Mouse (Mus musculus): Measurements from ENCODE around the gene Lhpp. TPM values are rescaled to one million over a fixed set of nuclear protein-coding genes. Genes with fewer than 3 reads are reported as not detected.

Gene Lhpp
- polyA plus RNA-seq, 1 experiment from 2014 or later = 26.4 TPM

DNA sequence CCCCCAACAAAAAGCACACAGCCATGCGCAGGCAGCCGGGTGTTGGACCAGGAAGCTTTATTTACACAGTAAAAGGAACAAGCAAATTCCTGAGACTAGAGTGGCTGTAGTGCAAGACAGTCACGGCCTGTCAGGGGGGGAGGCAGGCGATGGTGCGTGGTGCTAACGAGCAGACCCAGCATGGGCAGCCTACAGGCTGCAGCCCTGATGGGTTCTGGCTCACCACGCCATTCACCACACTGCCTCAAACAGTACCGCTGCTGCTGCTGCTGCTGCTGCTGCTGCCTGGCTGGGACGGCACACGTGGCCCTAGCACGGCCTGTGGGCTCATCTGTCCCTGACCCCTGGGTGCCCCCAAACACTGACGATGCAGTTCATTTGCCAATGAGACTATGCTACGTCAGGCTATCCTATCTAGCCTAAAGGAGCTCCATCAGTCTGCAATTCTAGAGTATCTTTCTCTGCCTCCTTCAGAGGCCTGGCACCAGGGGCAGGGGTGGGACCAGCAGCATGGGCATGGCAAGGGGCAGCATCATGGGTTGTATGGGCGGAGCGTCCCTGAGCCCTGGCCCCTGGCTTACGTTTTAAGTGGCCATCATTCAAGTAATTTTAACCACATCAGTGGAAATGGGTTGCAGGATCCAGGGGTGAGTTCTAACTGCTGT lies 101.7 kb downstream of the Lhpp start:
- H3K9ac ChIP-seq (ENCODE audit: low read length) = peak overlapping the region; percentile 18; the same call in 1 of the 2 replicates
- H3K27ac ChIP-seq (ENCODE audit: low read depth, low read length) = peak overlapping the region; percentile 20; the same call in 1 of the 2 replicates
- H3K9me3 ChIP-seq (ENCODE audit: control insufficient read depth, low read length) = no peaks in the 10 kb centered on the region
- peaks cover 5% of the 10 kb centered on the region; the same call in 1 of the 2 replicates for H3K4me1 ChIP-seq (ENCODE audit: control insufficient read depth, insufficient read depth, low read length)
- no peak overlapping the region for H3K4me2 ChIP-seq (ENCODE audit: low read depth)
- peak; percentile 34 for DNase-seq (ENCODE audit: low spot score)
- H3K27me3 ChIP-seq (ENCODE audit: control insufficient read depth, insufficient read depth, low read length) = no peaks in the 10 kb centered on the region
- no peak overlapping the region for H3K4me3 ChIP-seq (ENCODE audit: low read depth, low read length)
- peak; percentile 20; the same call in 1 of the 2 replicates for ATAC-seq (ENCODE audit: insufficient read depth, low FRiP score, low TSS enrichment)
- H3K36me3 ChIP-seq (ENCODE audit: control insufficient read depth, insufficient read depth, low read length) = no peaks in the 10 kb centered on the region
- 47% methylated on average over 16 of the region's 16 CpGs for WGBS

DNA sequence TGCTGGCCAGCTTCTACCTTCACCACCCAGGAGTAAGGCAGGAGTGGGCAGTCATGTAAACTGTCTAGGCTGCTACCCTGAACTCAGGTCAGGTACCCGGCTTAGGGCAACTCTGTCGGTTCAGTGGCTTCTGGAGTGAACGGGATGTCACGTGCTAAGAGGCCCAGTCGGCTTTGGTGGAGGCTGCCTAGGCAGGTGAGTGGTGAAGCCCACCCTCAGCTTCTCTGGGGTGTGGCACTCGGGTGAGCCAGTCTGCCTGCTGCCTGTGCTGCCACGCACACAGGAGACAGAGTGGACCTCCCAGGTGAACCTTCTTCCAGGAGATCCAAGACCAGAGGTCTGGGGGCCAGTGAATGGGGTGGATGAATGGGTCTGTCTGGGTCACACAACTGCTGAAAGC lies 102.5 kb downstream of the Lhpp start:
- Histone ChIP-seq H3K4me1 (ENCODE audit: control insufficient read depth, insufficient read depth, low read length) (peaks cover 5% of the 10 kb centered on the region; the same call in 1 of the 2 replicates), H3K36me3 (ENCODE audit: control insufficient read depth, insufficient read depth, low read length) (no peaks in the 10 kb centered on the region), H3K27me3 (ENCODE audit: control insufficient read depth, insufficient read depth, low read length) (no peaks in the 10 kb centered on the region), H3K27ac (ENCODE audit: low read depth, low read length) (no peak overlapping the region), H3K9me3 (ENCODE audit: control insufficient read depth, low read length) (no peaks in the 10 kb centered on the region), H3K4me3 (ENCODE audit: low read depth, low read length) (no peak overlapping the region), H3K4me2 (ENCODE audit: low read depth) (no peak overlapping the region), H3K9ac (ENCODE audit: low read length) (no peak overlapping the region)
- ATAC-seq (ENCODE audit: insufficient read depth, low FRiP score, low TSS enrichment) = no peak
- no peak for DNase-seq (ENCODE audit: low spot score)
- WGBS = 86% methylated on average over 7 of the region's 7 CpGs

DNA sequence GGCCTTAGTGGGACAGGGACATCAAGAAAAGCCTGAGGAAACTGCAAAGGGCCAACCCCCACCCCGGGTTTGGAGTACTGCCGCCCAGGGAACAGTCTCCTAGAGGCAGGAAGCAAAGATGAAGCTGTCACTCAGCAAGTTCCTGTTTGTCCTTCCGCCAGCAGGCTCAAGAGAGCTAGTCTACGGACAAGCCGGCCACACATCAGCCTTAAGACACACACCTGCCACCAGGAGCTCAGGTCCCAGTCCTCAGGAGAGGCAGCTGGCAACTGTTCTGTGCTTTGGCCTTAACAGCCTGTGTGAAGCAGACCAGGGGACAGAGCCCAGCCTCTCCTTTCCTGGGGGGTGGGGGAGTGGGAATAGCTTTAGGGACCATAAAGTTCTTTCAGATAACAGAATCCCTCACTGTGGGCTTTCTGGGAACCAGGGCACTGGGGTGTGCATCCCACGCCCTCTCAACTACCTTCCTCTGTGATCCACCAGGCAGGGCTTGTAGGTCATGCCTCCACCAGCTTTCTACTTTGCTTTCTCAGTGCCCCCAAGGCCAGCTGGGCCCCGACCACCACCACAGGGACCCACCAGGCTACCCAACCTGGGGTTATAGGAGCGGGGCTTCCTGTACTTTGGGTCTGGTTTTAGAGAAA lies 103.2 kb downstream of the Lhpp start:
- Histone ChIP-seq H3K9me3 (ENCODE audit: control insufficient read depth, low read length) (no peaks in the 10 kb centered on the region), H3K27ac (ENCODE audit: low read depth, low read length) (peak overlapping the region; percentile 10; the same call in 1 of the 2 replicates), H3K36me3 (ENCODE audit: control insufficient read depth, insufficient read depth, low read length) (no peaks in the 10 kb centered on the region), H3K27me3 (ENCODE audit: control insufficient read depth, insufficient read depth, low read length) (no peaks in the 10 kb centered on the region), H3K9ac (ENCODE audit: low read length) (no peak overlapping the region), H3K4me3 (ENCODE audit: low read depth, low read length) (no peak overlapping the region), H3K4me1 (ENCODE audit: control insufficient read depth, insufficient read depth, low read length) (peaks cover 5% of the 10 kb centered on the region; the same call in 1 of the 2 replicates), H3K4me2 (ENCODE audit: low read depth) (no peak overlapping the region)
- 77% methylated on average over 8 of the region's 8 CpGs for WGBS
- DNase-seq (ENCODE audit: low spot score) (no peak), ATAC-seq (ENCODE audit: insufficient read depth, low FRiP score, low TSS enrichment) (no peak)

DNA sequence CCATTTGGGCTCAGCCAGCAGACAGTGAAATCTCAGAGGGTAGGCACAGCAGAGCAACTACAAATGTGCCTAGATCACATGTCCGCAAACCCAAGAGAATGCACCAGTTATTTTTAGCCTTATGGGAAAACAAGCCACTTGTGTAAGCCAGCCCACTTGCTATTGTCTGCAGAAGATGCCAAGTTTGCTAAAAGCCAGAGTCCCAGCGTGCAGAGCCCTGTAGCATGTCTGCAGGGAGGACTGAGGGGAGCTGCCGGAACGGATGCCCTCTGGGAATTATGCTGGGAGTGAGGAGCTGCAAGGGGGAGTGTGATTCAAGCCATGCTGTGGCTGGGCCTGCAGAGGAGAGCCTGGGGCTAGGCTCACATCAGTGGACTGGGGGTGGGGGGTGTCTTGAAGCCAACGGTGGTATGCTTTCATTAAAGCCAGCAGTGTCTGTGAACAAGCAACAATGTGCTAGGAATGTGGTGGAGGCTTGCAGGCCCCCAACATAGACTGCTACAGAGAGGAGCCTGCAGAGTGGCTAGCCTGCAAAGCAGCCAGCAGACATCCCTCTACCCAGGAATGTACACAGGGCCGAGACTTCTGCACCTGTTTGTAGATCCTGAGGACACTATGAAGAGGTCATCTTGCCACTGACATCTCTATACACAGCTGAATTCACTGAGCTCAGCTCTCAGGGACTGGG lies 103.9 kb downstream of the Lhpp start:
- H3K9me3 ChIP-seq (ENCODE audit: control insufficient read depth, low read length) = no peaks in the 10 kb centered on the region
- H3K4me1 ChIP-seq (ENCODE audit: control insufficient read depth, insufficient read depth, low read length) = peaks cover 5% of the 10 kb centered on the region; the same call in 1 of the 2 replicates
- no peak overlapping the region for H3K4me3 ChIP-seq (ENCODE audit: low read depth, low read length)
- no peaks in the 10 kb centered on the region for H3K36me3 ChIP-seq (ENCODE audit: control insufficient read depth, insufficient read depth, low read length)
- no peak overlapping the region for H3K9ac ChIP-seq (ENCODE audit: low read length)
- ATAC-seq (ENCODE audit: insufficient read depth, low FRiP score, low TSS enrichment) (no peak), DNase-seq (ENCODE audit: low spot score) (no peak)
- no peak overlapping the region for H3K27ac ChIP-seq (ENCODE audit: low read depth, low read length)
- no peaks in the 10 kb centered on the region for H3K27me3 ChIP-seq (ENCODE audit: control insufficient read depth, insufficient read depth, low read length)
- WGBS = 61% methylated on average over 6 of the region's 6 CpGs
- no peak overlapping the region for H3K4me2 ChIP-seq (ENCODE audit: low read depth)

DNA sequence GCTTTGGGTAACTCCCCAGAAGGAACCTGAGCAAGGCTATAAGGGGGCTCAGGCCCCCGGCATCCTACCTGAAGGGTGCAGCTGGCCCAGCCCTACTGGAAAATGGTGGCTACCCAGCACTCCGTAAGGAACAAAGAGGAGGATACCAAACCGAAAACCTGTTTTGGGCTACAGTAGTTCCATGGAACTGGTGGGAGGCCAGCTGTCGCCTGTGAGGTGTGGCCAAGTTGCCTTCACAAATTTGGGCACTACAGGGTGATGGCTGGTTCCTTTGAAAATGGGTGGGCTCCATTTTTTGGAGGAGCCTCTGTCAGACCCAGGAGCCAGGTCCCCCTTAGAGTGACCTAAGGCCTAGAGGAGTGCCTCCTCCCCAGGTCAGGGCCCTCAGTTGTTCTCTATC lies 104.8 kb downstream of the Lhpp start:
- Histone ChIP-seq H3K4me2 (ENCODE audit: low read depth) (no peak overlapping the region), H3K4me1 (ENCODE audit: control insufficient read depth, insufficient read depth, low read length) (peaks cover 5% of the 10 kb centered on the region; the same call in 1 of the 2 replicates), H3K27me3 (ENCODE audit: control insufficient read depth, insufficient read depth, low read length) (no peaks in the 10 kb centered on the region), H3K4me3 (ENCODE audit: low read depth, low read length) (no peak overlapping the region), H3K27ac (ENCODE audit: low read depth, low read length) (no peak overlapping the region), H3K9ac (ENCODE audit: low read length) (no peak overlapping the region), H3K9me3 (ENCODE audit: control insufficient read depth, low read length) (no peaks in the 10 kb centered on the region), H3K36me3 (ENCODE audit: control insufficient read depth, insufficient read depth, low read length) (no peaks in the 10 kb centered on the region)
- DNase-seq (ENCODE audit: low spot score) (no peak), ATAC-seq (ENCODE audit: insufficient read depth, low FRiP score, low TSS enrichment) (no peak)
- WGBS = 89% methylated on average over 4 of the region's 4 CpGs

DNA sequence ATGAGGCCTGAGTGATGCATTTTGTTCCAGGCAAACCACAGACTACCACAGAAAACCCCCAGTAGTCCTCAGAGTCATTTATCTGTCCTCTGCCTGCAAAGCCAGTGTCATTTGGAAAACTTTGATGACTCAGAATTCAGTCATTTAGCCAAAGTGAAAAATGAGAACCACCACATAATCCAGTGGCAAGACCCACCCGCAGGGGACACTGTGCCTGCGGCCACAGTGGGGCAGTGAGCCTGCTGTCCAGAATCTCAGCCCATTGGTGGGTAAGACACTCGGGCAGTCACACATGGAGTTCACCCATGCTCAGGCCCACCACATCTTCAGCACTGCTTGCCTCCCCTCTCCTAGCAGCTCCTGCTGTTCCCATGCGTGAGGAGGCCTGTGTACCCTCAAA lies 109.1 kb downstream of the Lhpp start:
- no peaks in the 10 kb centered on the region for H3K27me3 ChIP-seq (ENCODE audit: control insufficient read depth, insufficient read depth, low read length)
- H3K4me2 ChIP-seq (ENCODE audit: low read depth) = no peak overlapping the region
- H3K9me3 ChIP-seq (ENCODE audit: control insufficient read depth, low read length) = no peaks in the 10 kb centered on the region
- ATAC-seq (ENCODE audit: insufficient read depth, low FRiP score, low TSS enrichment) (no peak), DNase-seq (ENCODE audit: low spot score) (no peak)
- no peaks in the 10 kb centered on the region for H3K36me3 ChIP-seq (ENCODE audit: control insufficient read depth, insufficient read depth, low read length)
- no peak overlapping the region for H3K9ac ChIP-seq (ENCODE audit: low read length)
- no peaks in the 10 kb centered on the region for H3K4me1 ChIP-seq (ENCODE audit: control insufficient read depth, insufficient read depth, low read length)
- WGBS = 92% methylated on average over 4 of the region's 4 CpGs
- no peak overlapping the region for H3K27ac ChIP-seq (ENCODE audit: low read depth, low read length)
- H3K4me3 ChIP-seq (ENCODE audit: low read depth, low read length) = no peak overlapping the region

DNA sequence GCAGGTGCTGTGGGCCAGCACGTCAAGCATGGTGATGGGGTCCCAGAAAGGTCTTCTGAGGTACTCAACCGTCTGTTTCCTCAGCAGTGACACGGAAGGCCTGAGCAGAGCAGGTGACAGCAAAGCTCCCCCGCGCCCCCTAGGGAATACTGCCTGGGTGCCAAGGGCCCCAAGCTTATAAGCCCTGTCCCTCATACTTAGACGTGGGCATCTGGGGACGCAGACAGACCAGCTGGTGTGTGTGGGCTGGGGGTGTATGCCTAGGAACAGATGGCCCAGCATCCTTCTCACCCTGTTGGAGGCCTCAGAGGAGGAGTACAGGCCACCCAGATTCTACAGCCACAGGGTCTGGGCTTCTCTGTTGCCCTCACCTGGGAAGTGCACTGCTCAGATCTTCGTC lies 110.1 kb downstream of the Lhpp start:
- DNase-seq (ENCODE audit: low spot score) (no peak), ATAC-seq (ENCODE audit: insufficient read depth, low FRiP score, low TSS enrichment) (no peak)
- Histone ChIP-seq H3K4me3 (ENCODE audit: low read depth, low read length) (no peak overlapping the region), H3K4me2 (ENCODE audit: low read depth) (no peak overlapping the region), H3K27ac (ENCODE audit: low read depth, low read length) (no peak overlapping the region), H3K9me3 (ENCODE audit: control insufficient read depth, low read length) (no peaks in the 10 kb centered on the region), H3K9ac (ENCODE audit: low read length) (no peak overlapping the region), H3K27me3 (ENCODE audit: control insufficient read depth, insufficient read depth, low read length) (no peaks in the 10 kb centered on the region), H3K4me1 (ENCODE audit: control insufficient read depth, insufficient read depth, low read length) (no peaks in the 10 kb centered on the region), H3K36me3 (ENCODE audit: control insufficient read depth, insufficient read depth, low read length) (no peaks in the 10 kb centered on the region)
- 81% methylated on average over 8 of the region's 8 CpGs for WGBS

DNA sequence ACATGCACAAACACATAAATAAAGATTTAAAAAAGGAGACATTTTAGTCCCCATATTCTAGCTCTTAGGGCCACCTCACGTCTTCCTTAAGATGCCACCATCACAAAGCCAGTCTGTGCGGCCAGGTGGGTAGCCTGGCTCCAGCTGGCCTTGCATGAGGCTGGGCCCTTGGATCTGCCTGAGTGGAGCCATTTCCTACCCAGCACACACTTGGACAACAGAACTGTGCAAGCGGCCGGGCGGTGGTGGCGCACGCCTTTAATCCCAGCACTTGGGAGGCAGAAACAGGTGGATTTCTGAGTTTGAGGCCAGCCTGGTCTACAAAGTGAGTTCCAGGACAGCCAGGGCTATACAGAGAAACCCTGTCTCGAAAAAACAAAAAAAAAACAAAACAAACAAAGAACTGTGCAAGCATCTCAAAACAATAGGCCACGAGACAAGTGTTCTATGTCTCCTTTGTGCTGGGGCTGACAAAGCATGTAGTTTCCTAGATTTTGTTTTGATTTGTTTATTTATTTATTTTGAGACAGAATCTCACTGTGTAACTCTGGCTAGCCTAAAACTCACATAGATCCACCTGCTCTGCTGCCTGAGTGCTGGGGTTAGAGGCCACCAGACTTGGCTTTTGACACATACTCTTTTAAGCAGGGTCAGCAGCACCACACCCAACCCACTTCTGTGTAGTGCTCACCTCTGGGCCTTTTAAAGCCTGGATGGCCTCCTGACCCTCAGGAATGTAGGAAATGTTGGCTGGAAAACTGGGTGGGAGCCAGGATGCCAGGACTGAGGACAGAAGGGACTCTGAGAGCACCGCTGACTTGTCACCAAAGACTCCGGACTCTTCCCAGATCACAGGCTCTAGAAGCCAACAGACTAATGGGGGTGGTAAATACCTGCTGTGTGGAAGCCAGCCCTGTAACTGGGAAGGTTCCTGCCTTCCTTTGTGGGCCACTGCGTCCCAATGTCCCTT lies 112.2 kb downstream of the Lhpp start:
- no peaks in the 10 kb centered on the region for H3K27me3 ChIP-seq (ENCODE audit: control insufficient read depth, insufficient read depth, low read length)
- no peaks in the 10 kb centered on the region for H3K9me3 ChIP-seq (ENCODE audit: control insufficient read depth, low read length)
- 85% methylated on average over 12 of the region's 12 CpGs for WGBS
- H3K9ac ChIP-seq (ENCODE audit: low read length) = no peak overlapping the region
- ATAC-seq (ENCODE audit: insufficient read depth, low FRiP score, low TSS enrichment) = no peak
- H3K36me3 ChIP-seq (ENCODE audit: control insufficient read depth, insufficient read depth, low read length) = no peaks in the 10 kb centered on the region
- no peak overlapping the region for H3K27ac ChIP-seq (ENCODE audit: low read depth, low read length)
- DNase-seq (ENCODE audit: low spot score) = no peak
- no peak overlapping the region for H3K4me3 ChIP-seq (ENCODE audit: low read depth, low read length)
- H3K4me1 ChIP-seq (ENCODE audit: control insufficient read depth, insufficient read depth, low read length) = no peaks in the 10 kb centered on the region
- H3K4me2 ChIP-seq (ENCODE audit: low read depth) = no peak overlapping the region
